16 mouse cellular contexts compared by ENCODE assay signal in the genomic region with DNA sequence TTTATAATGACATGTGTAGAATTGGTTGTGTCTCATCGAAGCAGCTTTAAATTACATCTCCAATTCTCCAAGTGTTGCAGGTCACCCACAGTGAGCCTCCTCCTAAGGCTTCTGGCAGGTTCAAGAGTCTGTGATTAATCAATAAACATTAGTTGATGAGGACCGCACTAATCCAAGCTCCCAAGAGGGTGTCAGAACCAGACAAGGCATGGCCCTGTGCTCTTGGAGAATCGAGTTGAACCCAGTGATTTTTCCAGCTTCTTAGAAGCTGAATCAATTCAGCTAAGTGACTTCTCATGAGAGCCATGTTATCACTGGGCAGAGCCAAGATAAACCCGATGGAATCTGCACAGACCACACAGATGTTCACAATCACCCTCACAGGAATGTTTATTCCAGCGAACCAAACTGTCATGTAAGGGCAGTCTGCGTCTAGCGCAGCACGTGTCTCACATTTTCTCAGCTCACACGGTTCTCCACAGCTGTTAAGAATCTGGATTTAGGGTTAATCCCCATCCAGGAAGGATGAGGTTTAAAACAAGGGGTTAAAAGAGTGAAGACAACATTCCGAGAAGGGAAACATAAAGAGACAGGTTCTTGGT.
DNase-seq lines count a peak whose midpoint lies in the region; ATAC-seq lines count a peak whose summit lies in the region.
"Had no signal": no experiment of that assay in that cellular context is flagged by ENCODE, and none has a peak within 500 bp of the region (broad histone marks: within the 10 kb centered on the region; RNA-seq: fewer than 3 reads in every experiment).

No protein-coding gene starts in this region.

- no peak overlapping the region for H3K27ac ChIP-seq in heart, embryonic 14.5 days (replicated peaks in 1 of 2; ENCODE audit: control insufficient read depth in 1 of 2, insufficient read depth in 1 of 2, low read depth in 2 of 2, low read length in 2 of 2)
- H3K27ac ChIP-seq in midbrain, embryonic 11.5 days (ENCODE audit: low read depth, low read length), result no peak overlapping the region
- H3K27ac ChIP-seq in midbrain, embryonic 10.5 days (replicated peaks), result no peak overlapping the region
- no peak overlapping the region for H3K27ac ChIP-seq in embryonic facial prominence, embryonic 10.5 days (replicated peaks)
- H3K27ac ChIP-seq: forebrain, embryonic 10.5 days; hindbrain, embryonic 12.5 days; neural tube, embryonic 15.5 days had no signal

- no peak overlapping the region for H3K4me3 ChIP-seq in heart, embryonic 14.5 days (ENCODE audit: control insufficient read depth in 1 of 2, insufficient read depth in 1 of 2, low read depth in 1 of 2, low read length in 2 of 2)
- no peak overlapping the region for H3K4me3 ChIP-seq in midbrain, embryonic 11.5 days (ENCODE audit: low read depth, low read length)
- H3K4me3 ChIP-seq in midbrain, embryonic 10.5 days, result no peak overlapping the region
- H3K4me3 ChIP-seq in embryonic facial prominence, embryonic 10.5 days, result no peak overlapping the region
- H3K4me3 ChIP-seq: forebrain, embryonic 10.5 days; hindbrain, embryonic 12.5 days; neural tube, embryonic 15.5 days had no signal

- H3K4me1 ChIP-seq in heart, embryonic 14.5 days (ENCODE audit: control insufficient read depth in 2 of 2, insufficient read depth in 2 of 2, low read length in 2 of 2), result peaks cover 5 to 6% of the 10 kb centered on the region in 2 experiments; a peak in 3 of 4 replicates
- no peaks in the 10 kb centered on the region for H3K4me1 ChIP-seq in midbrain, embryonic 11.5 days (ENCODE audit: control insufficient read depth, insufficient read depth, low read length)
- 0 out of 2 replicates have a peak, but pooled peaks cover 5% of the 10 kb centered on the region for H3K4me1 ChIP-seq in midbrain, embryonic 10.5 days
- H3K4me1 ChIP-seq in embryonic facial prominence, embryonic 10.5 days, result peaks cover 41% of the 10 kb centered on the region
- H3K4me1 ChIP-seq: forebrain, embryonic 10.5 days; hindbrain, embryonic 12.5 days; neural tube, embryonic 15.5 days had no signal

- 18% methylated on average over 10 of the region's 10 CpGs for WGBS in heart, embryonic 14.5 days
- WGBS in midbrain, embryonic 11.5 days, result 62% methylated on average over 10 of the region's 10 CpGs
- WGBS in midbrain, embryonic 10.5 days, result 73% methylated on average over 10 of the region's 10 CpGs
- WGBS in embryonic facial prominence, embryonic 10.5 days, result 38% methylated on average over 10 of the region's 10 CpGs

- no peaks in the 10 kb centered on the region for H3K27me3 ChIP-seq in heart, embryonic 14.5 days (ENCODE audit: control insufficient read depth, insufficient read depth, low read length)
- H3K27me3 ChIP-seq in midbrain, embryonic 11.5 days (ENCODE audit: control insufficient read depth, insufficient read depth, low read length), result no peaks in the 10 kb centered on the region
- H3K27me3 ChIP-seq in midbrain, embryonic 10.5 days (ENCODE audit: low read depth, poor library complexity, severe bottlenecking), result no peaks in the 10 kb centered on the region
- no peaks in the 10 kb centered on the region for H3K27me3 ChIP-seq in embryonic facial prominence, embryonic 10.5 days (replicated peaks; ENCODE audit: low read depth, poor library complexity, severe bottlenecking)
- H3K27me3 ChIP-seq: hindbrain, embryonic 12.5 days; neural tube, embryonic 15.5 days had no signal

- no peak overlapping the region for H3K9ac ChIP-seq in heart, embryonic 14.5 days (ENCODE audit: low read length)
- no peak overlapping the region for H3K9ac ChIP-seq in midbrain, embryonic 11.5 days (ENCODE audit: low read length)
- H3K9ac ChIP-seq: hindbrain, embryonic 12.5 days; neural tube, embryonic 15.5 days had no signal

- no peaks in the 10 kb centered on the region for H3K36me3 ChIP-seq in heart, embryonic 14.5 days (ENCODE audit: control insufficient read depth, insufficient read depth, low read length)
- H3K36me3 ChIP-seq in midbrain, embryonic 11.5 days (ENCODE audit: control insufficient read depth, insufficient read depth, low read length), result no peaks in the 10 kb centered on the region
- no peaks in the 10 kb centered on the region for H3K36me3 ChIP-seq in midbrain, embryonic 10.5 days
- H3K36me3 ChIP-seq in embryonic facial prominence, embryonic 10.5 days (replicated peaks), result no peaks in the 10 kb centered on the region
- H3K36me3 ChIP-seq: forebrain, embryonic 10.5 days; hindbrain, embryonic 12.5 days; neural tube, embryonic 15.5 days had no signal

- intact Hi-C loops in heart, postnatal 25 days (cut with DNase I), result no loop called here

- no peak overlapping the region for H3K4me2 ChIP-seq in heart, embryonic 14.5 days (ENCODE audit: low read length)
- H3K4me2 ChIP-seq in midbrain, embryonic 11.5 days, result no peak overlapping the region
- H3K4me2 ChIP-seq: heart, embryonic 11.5 days; hindbrain, embryonic 12.5 days; neural tube, embryonic 15.5 days had no signal

- no peaks in the 10 kb centered on the region for H3K9me3 ChIP-seq in heart, embryonic 14.5 days (ENCODE audit: control insufficient read depth, low read length)
- H3K9me3 ChIP-seq in midbrain, embryonic 11.5 days (ENCODE audit: control insufficient read depth, low read length), result no peaks in the 10 kb centered on the region
- no peaks in the 10 kb centered on the region for H3K9me3 ChIP-seq in midbrain, embryonic 10.5 days (replicated peaks)
- H3K9me3 ChIP-seq in embryonic facial prominence, embryonic 10.5 days, result no peaks in the 10 kb centered on the region
- H3K9me3 ChIP-seq: forebrain, embryonic 10.5 days; hindbrain, embryonic 12.5 days; neural tube, embryonic 15.5 days had no signal

- ATAC-seq in heart, embryonic 14.5 days (ENCODE audit: insufficient number of reproducible peaks, insufficient read depth, low FRiP score, low read depth), result peak; percentile 36; the same call in 1 of the 2 replicates
- ATAC-seq in midbrain, embryonic 11.5 days (ENCODE audit: low FRiP score), result peak; percentile 52; the same call in 1 of the 2 replicates
- ATAC-seq: activated CD4-positive, CD25-positive, alpha-beta regulatory T cell, adult 4 months; CD4-positive, CD25-positive, alpha-beta regulatory T cell, adult 4 months had no signal

- DNase-seq in heart, postnatal 25 days (ENCODE audit: low spot score), result no peak
- DNase-seq in midbrain, embryonic 11.5 days (ENCODE audit: low spot score, missing footprints), result no peak
- no peak for DNase-seq in midbrain, embryonic 10.5 days (ENCODE audit: low spot score)
- DNase-seq in embryonic facial prominence, embryonic 10.5 days (ENCODE audit: low spot score), result peak; percentile 37
- peak; percentile 39 for DNase-seq in mesoderm, embryonic 11.5 days (ENCODE audit: low read depth, low spot score)
- no peak for DNase-seq in urinary bladder, postnatal 10 days (ENCODE audit: low spot score)
- no peak for DNase-seq in cerebellum, adult 11-12 months
- DNase-seq: kidney, adult 8-10 months; thymus, postnatal 14 days had no signal

Comparison
In these comparisons a context has a peak if more than half of its experiments do, and no peak if none do; other contexts are left out.
1. DNase-seq: peak in embryonic facial prominence, embryonic 10.5 days (single experiment) and mesoderm, embryonic 11.5 days (single experiment); none in heart, postnatal 25 days (single experiment), midbrain, embryonic 11.5 days (single experiment), midbrain, embryonic 10.5 days (single experiment), urinary bladder, postnatal 10 days (single experiment) and cerebellum, adult 11-12 months (single experiment).